Mouse (Mus musculus) kidney, adult 9 months (tissue): ENCODE measurements around the gene Sox18.

Experiments
- DNase-seq: peaks from one replicate; pipeline ENCODE4 v3.0.0; 2022

Gene Sox18

GRCm38 (mm10) chr2:181645666-181646065 lies 25.8 kb downstream of the Sox18 start:
- DNase-seq: no peak

DNA sequence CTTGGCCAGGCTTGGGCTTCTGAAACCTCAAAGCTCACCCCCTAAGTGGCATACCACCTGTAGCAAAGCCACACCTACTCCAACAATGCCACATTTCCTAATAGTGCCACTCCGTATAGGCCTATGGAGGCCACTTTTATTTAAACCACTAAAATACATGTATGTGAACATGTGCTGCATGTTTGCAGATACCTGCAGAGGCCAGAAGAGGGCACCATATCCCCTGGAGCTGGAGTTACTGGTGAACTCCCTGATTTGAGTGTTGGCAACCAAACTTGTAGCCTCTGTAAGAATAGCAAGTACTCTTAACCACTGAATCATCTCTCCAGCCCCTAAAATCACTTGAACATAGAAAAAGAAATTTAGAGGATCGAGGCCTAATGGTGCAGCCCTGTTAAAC lies 27.1 kb downstream of the Sox18 start:
- peak; percentile 54 for DNase-seq

GRCm38 (mm10) chr2:181635865-181636264 lies 35.6 kb downstream of the Sox18 start:
- no peak for DNase-seq

GRCm38 (mm10) chr2:181632624-181633023 lies 38.8 kb downstream of the Sox18 start:
- no peak for DNase-seq

DNA sequence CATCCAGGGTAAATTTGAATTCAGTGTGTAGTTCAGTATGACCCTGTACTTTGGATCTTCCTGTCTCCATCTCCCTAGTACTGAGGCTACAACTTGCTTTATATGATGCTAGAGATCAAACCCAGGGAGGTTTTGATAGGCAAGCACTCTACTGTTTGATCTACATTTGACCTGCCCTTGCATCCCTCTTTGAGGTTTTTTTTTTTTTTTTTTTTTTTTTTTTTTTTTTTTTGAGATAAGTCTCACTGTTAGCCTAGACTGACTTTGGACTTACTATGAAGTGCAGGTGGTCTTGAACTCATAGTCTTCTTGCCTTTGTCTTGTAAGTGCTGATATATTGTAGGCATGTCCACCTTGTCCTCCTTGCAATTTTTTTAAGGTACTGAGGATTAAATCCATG lies 43.0 kb downstream of the Sox18 start:
- no peak for DNase-seq

DNA sequence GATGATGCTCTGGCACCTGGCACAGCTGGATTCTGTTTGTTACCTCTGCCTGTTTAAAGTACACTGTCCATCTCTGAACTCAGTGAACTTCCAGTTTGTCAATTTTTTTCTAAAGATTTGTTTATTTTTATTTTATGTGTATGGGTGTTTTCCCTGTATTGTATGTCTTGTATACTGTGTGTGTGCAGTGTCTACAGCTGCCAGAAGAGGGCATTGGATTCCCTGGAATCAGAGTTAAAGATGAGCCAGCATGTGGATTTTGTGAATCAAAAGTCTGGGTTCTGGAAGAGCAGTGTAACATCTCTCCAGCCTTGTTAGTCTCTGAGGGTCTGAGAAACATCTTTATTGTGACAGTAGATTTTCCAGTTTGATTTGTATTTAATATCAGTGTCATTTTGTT lies 48.0 kb downstream of the Sox18 start:
- DNase-seq: peak; percentile 27
